Mouse (Mus musculus): ENCODE data around the gene Ptpn7.
"Not testable (repeated sequence)": the region's sequence is repeated elsewhere in the genome, so short reads cannot be mapped to it uniquely, and the experiment has no call there.

Gene Ptpn7

DNA sequence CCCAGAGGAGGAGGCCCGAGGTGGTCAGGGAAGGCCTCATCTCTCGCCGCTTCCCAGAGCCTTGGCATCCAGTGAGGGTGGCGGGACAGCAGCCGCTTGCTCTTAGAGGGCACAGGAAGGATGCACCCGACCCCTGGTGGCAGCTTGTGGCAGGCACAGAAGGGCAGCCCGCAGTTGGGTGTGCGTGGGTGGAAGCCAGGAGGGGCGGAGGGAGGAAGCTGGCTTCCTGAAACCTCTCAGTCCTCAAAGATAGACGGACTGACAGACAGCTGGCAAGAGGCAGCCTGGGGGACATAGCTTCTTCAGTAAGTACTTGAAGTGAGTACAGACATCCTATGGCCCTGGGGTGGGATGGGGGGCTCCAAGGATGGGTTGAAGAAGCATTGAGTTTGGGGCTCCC lies at the start of gene Ptpn7:
Gene Ptpn7 (plus strand): TSS at position 228 of the 400 bp plus-strand sequence.
- in situ Hi-C loops (cut with MboI, MseI): loop anchor here (5.0 to 10.0 kb wide), 2 partner anchors 685 to 1212 kb away; partner anchors contain the start of genes Camsap2 and Lad1

DNA sequence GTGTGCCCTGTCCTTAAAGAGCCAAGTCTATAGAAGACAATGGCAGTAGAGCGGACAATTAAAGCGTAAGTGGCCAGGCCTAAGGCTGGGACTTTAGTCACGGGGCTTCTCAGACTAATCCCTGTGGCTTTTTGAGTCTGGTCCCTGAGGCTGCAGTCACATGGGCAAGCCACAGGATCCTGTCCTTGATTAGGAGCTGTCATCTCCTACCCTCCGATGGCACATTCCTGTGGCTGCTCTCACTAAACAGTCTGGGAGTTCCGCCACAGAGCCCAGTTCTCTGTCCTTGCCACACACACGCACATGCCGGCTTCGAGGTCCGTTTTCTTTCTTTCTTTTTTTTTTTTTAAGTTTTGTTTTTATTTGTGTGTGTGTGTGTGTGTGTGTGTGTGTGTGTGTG lies 49.0 kb upstream of the Ptpn7 start:
- in situ Hi-C loops (cut with MboI, MseI): no loop called here

DNA sequence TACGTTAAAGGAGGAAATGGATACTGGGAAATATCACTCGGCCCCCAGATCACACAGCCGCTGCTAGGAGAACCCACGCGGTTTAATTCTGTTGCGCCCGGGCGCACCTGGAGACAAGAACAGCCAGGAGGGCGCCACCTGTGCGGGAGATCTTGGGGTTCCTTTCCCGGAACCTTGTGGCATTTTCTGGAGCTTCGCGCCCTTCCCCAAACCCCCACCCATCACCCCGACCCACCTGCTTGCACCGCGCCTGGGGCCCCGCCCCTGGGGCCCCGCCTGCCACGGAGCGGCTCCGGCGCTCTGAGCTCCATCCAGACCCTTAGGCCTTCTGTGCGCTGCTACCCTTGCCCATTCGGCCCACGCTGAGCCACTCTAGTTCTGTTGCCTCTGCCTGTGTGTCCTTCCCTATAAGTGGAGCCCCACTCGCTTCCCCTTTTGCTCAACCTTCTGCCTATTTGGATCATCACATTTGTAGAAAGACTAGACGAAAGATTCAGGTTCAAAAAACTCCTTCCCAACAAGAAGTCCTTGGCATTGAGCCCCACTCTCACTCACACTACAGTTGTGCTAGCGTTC lies 47.1 kb upstream of the Ptpn7 start:
- in situ Hi-C loops (cut with MboI, MseI): no loop called here

DNA sequence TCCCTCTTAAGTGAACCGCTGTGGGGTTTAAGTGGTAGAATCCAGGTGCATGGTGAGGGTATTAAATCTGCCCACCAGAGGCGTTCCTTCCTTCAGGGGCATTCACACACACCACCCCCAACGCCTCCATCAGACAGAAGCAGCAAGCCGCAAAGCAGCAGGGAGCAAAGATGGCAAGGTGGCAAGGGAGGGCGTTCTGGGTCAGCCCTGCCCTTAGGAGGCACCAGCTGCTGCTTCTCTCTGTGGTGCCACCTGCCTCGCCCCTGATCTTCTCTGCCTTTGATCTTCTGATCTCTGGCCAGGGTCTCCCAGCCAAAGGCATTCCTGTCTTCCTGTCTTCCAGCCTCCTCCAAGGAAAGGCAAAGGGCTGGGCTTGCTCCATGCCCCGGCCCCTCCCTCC lies 46.5 kb upstream of the Ptpn7 start:
- in situ Hi-C loops (cut with MboI, MseI): no loop called here

DNA sequence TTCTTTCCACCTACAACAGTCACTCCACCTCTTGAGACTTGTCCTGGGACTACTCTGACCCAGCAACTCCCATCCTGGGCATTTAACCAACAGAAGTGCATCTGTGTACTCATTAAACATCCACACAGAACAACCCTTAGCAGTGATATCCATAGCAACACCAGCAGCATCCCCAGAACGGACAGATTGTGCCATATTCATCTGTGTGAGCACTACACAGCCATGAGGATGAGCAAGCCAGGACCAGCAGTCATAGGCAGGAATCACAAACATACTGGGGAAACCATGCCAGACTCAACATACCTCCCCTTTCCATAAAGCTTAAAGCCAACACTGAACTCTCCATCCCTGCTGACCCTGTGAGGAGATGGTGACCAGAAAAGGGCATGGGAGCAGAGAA lies 45.1 kb upstream of the Ptpn7 start:
- in situ Hi-C loops (cut with MboI, MseI): no loop called here

DNA sequence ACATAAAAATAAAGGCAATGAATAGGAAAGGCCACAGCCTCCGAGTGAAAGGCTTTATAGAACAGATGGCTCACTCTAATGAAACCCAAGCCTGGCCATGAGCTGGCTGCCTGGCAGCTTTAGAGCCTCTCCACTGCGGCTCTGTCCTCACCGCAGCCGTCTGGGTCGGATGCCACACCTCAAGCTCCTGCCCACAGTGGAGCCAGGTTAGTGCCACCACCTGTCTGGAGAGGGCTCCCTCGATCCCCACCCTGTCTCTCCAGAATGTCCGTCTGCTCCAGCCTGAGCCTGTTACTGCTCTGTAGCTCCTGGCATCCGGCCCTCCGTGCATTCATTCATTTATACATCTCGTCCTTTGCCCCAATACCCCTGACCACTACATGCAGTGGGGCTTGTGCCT lies 42.9 kb upstream of the Ptpn7 start:
- in situ Hi-C loops (cut with MboI, MseI): no loop called here

DNA sequence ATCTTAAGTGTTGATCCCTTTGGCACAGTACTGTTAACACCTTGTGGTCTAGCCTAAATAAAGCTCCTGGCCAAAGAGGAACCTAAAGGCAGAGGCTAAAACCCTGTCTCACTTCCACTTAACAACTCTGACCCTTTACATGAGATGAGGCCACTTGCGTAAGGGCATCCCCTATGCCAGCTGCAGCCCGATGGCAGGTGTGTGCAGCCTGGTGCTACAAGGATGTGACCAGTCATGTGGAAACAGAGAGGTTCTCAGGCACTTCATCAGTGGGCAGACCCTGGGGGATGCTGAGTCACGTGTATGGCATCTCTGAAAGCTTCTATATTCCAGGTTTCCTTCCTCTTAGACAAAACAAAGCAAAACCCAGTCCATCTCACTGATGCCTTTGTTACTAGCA lies 41.6 kb upstream of the Ptpn7 start:
- in situ Hi-C loops (cut with MboI, MseI): no loop called here

DNA sequence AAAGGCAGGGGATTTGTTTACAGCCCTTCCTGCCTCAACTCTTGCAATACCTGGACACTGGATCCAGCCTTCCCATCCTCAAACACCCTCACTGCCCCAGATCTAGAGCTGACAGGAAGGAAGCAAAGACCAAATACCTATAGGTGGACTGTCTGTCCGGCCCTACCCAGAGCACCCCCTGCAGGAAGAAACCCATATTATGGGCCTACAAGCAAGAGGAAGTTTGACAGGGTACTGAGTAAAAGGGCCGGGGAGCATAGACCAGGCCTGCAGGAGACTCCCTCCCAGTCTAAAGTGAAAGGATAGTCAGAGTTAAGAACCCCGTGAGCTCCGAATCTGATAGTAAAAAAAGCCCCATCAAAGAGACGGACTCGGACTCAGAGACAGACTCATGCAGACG lies 37.8 kb upstream of the Ptpn7 start:
- in situ Hi-C loops (cut with MboI, MseI): no loop called here

DNA sequence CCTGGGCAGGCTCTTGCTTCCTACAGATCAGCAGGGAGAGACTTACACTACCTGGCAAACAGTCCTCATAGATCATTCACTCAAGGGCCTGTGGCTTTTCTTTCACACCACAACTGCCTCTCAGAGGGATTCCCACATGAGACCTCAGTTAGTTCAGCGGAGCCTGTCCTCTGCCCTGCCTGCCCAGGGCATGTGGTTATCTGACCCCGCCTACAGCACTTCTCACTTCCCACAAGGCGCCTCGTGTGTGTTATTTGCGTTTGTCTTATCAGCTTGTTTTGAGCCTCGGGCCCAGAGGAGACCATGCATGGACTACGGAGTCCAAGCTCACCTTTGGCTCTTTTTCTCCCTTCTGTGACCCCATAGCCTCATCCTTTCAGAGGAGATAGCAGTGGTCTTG lies 37.3 kb upstream of the Ptpn7 start:
- in situ Hi-C loops (cut with MboI, MseI): no loop called here

DNA sequence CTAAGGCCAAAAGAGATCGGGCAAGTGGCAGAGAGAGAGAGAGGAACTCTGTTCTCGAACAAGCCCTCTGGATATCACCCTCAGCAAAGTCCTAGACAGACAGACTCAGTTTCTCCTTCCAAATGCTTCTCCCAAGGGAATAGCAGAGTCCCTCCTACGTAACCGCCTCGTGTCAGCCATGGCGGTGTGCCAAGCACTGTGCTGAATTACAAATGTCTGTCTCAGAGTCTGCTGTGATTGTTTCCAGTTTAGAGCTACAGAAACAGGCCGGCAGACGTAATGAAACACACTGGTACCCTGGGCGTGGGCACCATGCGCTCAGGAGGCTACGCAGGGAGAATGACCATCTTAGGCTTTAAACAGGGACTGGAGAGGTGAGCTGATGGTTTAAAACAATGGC lies 36.2 kb upstream of the Ptpn7 start:
- in situ Hi-C loops (cut with MboI, MseI): no loop called here

DNA sequence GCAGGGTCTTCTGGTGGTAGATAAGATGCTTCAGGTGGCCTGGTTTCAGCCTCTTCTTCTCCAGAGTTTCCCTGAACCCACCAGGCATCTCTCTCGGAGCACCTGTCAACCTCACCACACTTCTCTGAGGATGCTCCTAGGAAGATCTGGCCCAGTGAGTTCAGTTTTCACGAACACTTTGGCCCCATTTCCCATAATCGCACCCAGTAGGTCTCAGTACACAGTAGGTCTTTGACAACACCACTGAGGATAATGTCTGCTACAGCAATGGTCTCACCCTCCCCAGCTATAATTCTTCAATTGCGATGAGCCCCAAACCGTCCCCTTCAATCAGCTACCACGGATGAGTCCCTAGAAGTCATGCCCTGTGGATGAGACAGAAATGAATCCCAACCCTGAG lies 35.1 kb upstream of the Ptpn7 start:
- in situ Hi-C loops (cut with MboI, MseI): no loop called here

DNA sequence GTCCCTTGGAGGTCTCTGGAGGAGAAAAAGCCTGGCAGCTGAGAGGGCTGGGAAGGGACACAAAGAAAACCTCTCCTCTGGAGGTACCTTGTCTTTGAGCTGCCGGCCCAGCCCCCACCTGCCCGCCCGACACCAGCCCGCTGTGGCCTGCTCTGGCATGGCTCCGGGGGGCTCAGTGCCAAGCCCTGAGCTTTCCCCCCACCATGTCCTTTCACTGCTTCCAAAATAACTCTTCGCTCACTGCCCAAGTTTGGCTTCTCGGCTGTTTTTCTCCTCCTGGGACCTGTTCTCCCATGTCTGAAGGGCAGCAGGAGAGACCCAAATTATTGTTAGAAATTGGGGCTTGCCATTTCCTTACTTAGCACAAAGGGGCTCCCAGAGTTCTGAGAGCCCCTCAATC lies 34.1 kb upstream of the Ptpn7 start:
- in situ Hi-C loops (cut with MboI, MseI): no loop called here

DNA sequence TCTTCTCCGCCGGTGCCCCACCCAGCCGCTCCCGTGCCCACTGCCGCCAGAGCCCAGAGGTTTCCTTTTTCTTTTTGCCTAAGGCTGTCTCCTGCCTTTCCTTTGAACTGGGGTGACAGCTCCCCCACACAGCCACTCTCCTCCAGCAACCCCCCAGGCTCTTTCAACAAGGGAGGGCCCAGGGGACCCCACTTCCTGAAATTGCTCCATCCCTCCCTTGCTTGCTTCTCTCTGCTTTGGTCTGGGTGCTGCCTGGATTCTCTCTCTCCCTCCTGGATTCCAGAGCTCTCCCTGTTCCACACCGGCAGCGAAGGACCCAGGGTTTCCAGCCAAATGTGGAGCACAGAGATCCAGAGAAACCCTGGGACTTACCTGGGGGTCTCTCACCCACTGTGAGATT lies 32.1 kb upstream of the Ptpn7 start:
- in situ Hi-C loops (cut with MboI, MseI): loop anchor here (5.0 kb wide), 1 partner anchor 108 kb away; no protein-coding TSS in a partner anchor

DNA sequence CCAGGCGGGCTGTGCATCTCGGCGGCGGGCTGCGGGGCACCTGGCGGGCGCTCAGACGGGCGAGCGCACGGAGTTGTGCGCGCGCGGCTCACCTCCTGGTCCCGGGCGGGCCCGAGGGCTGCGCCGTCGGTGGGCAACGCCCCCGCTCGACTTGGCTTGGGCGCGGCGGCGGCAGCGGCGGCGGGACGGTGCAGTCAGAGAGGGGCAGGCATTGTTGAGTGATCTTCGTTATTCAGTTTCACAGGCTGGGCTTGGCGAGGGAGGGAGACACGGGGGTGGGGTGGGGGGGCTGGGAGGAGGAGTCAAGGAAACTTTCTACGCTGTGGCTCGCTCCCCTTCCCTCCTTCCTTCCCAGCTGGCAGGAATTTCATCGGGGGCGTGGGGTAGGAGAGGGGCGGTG lies 27.4 kb upstream of the Ptpn7 start, which contains the start of gene Lgr6:
Gene Lgr6 (minus strand): TSS at position 153 of the 400 bp plus-strand sequence.
- in situ Hi-C loops (cut with MboI, MseI): no loop called here

DNA sequence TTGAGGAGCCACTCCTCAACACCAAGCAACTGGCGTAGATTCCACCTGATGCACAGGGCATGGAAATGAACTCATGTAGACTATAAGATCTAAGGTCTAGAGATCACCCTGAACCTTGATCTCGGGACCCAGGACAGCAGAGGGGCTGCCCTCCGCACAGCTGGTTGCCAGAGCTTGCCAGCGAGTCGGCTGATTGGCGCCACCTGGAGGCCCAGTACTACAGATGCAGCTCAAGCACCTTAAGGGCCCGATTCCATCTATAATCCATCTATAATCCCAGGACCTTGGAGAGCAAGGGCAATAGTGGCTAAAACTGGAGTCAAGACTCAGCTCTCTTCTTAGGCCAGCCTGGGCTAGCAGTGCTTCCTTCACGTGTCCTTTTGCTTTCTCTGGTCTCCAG lies 26.5 kb upstream of the Ptpn7 start:
- in situ Hi-C loops (cut with MboI, MseI): no loop called here

DNA sequence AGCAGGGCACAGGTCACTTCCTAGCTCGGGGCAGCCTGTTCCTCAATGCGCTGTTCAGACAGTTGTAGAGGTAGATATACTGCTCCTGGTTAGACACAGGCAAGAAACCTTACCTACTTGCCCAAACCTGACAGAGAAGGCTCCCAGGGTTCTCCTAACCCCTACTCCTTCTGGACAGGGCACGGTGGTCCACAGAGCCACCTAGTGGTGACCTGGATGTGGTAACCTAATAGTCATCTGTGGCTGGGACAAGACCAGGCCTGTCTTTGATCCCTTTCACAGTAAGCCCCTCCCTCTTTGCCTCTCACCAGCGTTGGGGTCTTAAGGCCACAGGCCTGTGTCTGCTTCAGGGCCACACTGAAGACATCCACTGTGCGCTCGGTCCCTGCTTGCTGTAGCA lies 23.9 kb upstream of the Ptpn7 start:
- in situ Hi-C loops (cut with MboI, MseI): no loop called here

DNA sequence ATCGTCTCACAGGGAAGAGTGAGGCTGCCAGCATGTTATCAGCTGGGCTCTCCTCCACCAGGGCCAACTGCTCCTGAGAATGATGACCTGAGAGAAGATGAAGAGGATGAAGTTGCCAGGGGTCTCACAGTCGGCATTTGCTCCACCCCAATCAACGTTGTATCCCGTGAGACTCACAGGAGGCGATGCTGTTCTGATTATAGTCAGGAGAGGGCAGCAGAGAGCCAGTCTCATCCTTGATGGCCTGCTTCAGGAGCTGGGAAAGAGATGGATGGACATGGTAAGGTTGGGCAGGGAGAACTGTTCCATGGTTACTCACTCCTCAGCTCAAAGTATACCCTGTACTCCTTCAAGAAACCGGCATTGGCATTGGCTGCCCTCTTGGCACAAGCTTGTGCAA lies 22.4 kb upstream of the Ptpn7 start:
- in situ Hi-C loops (cut with MboI, MseI): no loop called here

DNA sequence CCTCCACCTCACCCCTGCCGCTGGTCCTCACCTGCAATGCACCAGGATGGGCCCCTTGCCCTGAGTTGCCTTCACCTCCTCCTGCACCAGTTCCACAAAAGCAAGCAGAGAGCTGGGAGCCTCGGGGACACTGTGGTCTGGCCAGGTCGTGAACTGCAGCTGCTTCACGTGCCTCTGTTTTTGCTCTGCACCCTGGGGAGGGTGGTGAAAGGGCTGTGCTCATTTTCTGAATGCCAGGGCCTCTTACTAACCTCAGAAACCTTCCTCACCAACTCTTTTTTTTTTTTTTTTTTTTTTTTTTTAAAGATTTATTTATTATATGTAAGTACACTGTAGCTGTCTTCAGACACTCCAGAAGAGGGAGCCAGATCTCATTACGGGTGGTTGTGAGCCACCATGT lies 21.2 kb upstream of the Ptpn7 start:
- in situ Hi-C loops (cut with MboI, MseI): not testable (repeated sequence)

DNA sequence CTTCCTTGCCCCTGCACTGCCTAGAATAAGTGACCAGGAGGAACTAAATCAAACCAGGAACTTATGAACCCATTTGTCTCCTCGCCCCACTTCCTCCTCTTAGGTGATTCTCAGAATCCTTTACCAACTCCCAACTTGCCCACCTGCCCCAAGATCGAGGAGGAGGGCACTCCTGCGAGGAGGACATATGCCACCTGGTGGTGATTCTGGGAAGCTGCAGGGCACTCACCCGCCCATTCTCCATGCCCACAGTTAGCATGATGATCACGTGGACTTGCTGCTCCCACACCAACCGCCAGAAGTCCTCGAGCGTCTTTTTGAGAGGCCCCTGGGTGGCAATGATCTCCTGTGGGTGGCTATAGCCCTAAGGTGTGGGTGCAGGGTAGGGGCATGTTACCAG lies 19.8 kb upstream of the Ptpn7 start:
- in situ Hi-C loops (cut with MboI, MseI): no loop called here

DNA sequence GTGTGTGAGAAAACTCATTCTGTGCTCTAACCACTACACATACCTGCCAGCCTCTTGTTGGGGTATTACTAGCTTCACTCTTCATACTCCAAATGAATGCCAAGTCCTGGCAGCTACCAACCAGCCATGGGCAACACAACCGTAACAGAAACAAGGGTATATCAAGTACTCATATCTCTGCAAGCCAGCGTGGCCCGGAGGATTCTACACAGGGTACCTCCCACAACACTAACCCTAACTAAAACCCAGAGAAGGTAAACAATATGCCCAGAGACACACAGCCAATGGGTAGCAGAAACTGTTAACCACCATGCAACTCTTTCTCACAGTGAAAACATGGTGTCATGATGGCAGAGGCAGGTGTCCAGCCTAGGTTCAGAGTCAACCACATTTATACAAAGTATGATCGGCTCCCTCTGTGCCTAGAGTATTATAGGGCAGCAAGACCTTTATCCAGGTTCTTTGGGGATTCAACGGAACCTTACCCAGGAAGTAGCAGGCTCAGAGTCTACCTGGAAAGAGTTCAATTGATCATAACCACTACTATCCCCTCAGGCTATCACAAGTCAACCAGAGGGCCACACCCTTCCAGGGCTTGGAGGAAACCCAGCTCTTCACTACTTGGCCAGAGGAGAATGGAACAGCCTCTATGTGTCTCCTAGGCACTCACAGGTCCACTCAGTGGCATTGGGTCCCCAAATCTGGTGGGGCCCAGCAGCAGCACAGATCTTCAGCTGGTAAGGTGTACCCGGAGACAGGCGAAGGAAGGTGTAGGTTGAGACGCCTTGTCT lies 7.7 kb upstream of the Ptpn7 start:
- in situ Hi-C loops (cut with MboI, MseI): no loop called here

DNA sequence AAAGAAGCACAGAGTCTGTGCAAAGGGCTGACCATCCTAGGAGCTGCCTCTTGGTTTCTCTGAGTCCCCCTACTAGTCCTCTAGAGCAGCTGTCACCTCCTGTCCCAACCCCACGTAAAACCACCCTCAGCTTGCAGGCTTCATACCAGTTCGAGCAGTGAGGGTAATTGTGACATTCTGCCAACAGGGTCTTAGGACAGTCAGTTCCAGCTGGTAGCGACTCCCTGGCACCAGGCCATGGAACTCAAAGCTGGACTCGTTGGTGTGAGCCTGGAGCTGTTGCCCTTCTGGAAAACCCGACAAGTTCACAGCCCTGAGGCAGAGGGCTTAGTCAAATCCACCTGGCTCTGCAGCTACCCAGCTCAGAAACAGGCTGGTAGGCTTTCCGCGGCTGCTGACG lies 6.5 kb upstream of the Ptpn7 start:
- in situ Hi-C loops (cut with MboI, MseI): no loop called here

DNA sequence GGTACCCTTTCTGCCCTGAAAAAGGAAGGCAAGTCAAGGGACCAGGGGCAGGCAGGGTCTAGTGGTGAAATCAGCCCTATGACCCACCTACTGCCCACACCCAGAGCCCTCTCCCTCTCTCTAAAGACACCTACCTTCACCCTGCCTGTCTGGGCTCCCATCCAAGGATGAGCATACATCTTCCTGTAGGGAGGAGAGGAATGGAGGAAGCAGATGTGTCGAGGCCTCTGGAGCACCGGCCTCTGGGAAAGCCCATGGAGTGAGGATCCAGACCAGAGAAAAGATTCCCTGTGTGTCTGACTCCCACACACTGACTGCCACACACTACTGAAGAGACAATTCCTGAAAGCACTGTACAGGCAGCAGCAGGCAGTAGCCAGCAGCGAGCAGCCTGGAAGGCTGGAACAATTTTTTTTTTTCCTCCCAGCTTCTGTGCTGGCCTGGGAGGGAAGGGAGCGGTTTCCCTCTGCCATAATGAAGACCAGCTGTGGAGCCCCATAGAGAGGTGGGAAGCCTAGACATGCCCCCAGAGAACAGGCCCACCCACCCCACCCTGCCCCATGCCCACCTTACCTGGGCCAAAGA lies 6.0 kb upstream of the Ptpn7 start:
- in situ Hi-C loops (cut with MboI, MseI): no loop called here

DNA sequence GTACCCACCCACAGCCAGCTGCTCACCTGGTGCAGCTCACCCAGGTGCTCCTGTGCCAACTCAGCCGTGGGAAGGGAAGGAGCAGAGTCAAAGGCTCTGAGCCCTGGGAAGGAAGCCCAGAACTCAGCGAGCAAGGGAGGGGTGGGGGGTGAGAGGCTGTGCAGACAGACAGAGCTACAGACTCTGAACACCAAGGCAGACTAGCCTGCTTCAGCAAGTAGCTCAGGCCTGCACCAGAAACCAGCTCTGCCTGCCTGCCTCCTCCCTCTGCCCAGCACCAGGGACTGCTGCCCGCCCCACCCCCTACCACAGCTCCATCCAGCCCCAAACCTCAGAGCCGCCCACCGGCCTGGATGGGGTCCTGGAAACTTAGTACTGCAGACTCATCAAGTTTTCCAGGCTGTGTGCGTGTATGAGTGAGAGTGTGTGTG lies 4.5 kb upstream of the Ptpn7 start:
- in situ Hi-C loops (cut with MboI, MseI): no loop called here
